Mouse (Mus musculus) 416B (cell line): ENCODE measurements around the gene Osbpl5.
A peak's percentile ranks its signal among the peaks of the same experiment; 100 is the strongest.

ENCODE experiments used
- DNase-seq: peaks from one replicate; pipeline ENCODE4 v3.0.0; 2011; ENCODE audit warnings: low read depth

The Osbpl5 gene

DNA sequence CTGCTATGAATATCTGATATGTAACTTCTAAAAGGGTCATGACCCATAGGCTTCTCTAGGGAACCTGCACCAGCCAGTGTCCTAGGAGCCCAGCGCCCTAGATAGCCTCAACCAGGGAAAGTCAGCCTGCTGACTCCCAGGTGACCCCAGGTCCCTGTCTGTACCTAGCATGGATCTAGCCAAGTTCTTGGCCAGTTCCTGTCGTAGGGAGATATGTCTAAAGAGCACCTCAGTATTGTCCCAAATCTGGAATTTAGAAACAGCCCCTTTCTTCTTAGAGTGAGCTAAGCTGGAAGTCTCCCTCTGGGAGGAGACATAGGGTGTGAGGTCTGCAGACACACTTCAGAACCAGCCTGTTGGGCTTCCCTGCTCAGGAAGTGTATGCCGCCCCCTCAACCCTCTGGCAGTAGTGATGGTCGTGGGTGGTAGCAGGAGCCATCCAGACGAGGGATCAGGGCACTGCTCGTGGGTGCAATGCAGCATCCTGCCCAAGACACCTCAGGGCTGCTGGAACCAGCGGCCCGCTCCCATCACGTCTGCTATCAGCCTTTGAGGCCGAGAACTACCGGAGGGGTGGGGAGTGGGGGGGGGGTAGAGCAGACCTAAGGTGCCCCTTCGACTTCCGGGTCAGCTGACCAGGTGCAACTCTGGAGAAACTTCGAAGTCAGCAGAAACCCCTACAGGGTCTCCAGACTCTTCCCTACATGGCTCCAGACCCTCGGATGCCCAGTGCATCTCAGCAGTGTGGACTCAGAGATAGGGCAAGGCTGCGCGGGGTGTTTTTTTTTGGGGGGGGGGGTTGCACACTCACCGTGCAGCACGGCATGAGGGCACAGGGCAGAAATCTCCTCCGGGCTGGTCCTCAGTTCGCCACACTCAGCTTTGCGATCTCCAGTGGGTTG is at the start of gene Osbpl5:
Gene Osbpl5 (minus strand): TSS at position 861 of the 902 bp plus-strand sequence.
- no peak for DNase-seq

DNA sequence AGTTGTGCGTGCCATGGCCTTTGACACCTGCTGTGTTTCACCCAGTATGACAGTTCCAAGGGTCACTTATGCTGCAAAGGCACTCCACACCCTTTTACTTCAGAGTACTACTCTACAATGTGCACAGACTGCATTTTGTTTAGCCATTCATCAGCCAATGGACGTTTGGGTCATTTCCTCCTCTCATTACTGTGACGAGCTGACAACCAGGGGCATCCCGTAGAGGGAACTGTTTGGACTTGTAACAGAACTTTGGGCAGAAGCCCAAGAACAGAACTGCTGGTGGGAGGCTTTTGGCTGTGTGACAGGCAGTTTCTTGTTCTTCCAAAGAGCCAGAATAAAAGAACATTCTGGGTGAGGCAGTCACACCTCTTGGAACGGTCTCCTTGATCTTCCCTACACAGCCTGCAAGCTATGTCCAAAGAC is 48.4 kb upstream of the Osbpl5 start:
- DNase-seq: no peak

DNA sequence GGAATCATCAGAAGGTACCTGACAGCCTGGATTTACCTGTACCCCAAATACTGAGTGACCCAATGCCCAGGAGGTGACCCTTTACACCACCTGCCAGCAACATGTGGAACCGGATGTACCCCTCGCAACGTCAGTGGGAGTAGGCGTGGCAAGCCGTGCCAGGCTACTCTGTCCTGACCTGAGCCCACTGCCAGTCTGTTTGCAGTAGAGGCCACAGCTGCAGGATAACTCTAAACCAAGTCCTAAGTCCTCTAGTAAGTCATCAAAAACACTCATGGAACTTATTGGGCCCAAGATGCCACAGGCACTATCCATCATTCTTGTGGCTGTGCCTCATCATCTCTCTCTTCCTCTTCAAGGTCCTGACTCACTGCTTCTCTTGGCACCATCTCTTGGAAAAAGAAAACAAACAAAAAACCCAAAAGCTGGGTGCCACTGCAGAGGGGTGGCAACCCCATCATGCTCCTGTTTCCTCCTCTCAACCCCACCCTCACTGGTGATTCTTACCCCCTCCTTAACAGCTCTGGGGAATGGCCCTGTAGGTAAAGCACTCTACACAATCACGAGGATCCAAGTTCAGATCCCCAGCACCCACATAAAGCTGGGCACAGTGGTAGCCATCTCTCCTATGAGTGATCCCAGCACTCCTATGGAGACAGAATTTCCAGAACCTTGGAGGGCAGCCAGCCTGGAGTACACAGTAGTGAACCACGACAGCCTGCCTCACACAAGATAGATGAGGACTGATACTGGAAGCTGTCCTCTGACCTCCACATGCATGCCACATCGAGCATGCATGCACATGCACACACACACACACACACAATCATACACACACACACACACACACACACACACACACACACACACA is 44.6 kb upstream of the Osbpl5 start:
- no peak for DNase-seq

DNA sequence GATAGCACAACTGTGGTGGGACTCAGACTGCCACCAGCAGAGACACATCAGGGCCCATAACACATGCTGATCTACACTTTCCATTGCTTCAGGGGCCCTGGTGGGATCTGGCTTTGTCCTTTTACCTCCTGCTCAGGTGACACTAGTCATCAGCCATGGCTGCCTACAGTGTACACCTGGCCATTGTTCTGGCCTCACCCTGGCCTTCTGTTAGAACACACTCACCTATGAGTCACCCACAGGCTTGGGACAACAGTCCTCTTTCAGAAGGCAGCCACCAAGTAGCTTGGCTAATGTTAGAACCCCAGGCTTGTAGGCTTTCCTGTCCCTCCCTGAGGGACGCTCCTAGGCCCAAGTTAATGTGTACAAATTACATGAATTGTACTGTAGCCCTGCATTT is 44.0 kb upstream of the Osbpl5 start:
- no peak for DNase-seq

DNA sequence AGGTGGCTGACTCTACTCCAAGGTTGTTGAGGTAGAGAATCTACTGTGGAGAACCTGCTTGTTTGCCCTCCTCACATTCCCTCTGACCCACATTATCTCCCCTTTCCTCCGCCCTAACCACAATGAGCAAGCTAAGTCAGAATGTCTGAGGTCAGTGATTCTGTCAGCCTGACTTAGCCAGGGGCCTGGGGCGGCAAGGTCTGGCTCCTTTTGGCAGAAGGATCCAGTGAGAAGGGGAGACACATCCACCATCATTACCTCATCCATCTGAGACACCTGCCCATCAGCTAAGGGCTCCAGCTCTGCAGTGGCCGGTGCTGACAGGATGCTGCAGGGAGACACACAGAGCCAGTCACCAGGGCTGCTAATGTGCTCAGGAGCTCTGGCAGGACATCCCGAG is 42.0 kb upstream of the Osbpl5 start:
- DNase-seq: no peak

DNA sequence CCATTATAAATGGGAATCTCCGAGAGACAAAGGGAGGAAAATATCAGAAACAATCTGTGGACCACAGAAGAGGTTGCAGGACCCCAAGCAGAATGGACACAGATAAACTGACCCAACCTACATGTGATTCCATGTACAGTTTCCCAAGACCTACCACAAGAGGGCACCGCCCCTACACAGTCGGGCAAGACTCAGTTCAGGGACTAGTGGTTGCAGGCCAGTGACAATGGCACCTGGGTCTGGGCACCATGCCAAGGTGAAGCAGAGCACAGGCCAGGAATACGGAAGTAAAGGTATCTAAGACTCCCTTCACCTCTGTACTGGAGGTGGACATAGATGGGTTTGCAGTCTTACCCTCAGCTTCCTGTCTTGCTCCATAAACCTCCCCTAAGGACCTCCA is 36.3 kb upstream of the Osbpl5 start:
- peak; percentile 72 for DNase-seq

DNA sequence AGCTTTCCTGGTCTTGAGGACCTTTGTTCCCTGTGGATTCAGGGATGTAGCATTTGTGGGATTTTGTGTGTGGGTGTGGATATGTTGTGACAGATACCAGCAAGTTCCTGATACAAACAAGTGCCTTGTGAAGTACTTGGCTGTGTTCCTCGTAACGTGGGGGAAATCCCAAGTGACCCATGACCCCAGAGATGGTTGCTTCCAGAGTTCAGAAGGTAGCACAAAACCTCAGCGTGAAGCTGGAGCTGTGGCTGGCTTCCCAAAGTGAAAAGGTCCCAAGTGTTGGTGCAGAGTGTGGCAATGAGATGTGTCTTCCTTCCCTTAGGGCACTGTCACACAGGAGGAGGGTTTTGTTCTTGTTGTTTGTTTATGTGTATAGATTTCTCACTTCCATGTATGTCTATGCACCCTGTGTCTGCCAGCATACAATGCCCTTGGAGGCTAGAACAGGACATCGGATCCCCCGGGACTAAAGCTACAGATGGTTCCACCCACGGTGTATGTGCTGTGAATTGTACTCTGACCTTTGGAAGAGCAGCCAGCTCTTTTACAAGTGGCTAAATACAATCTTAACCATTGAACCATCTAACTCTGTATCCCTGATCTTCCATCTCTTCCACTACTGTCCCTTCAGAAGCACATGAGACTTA is 35.7 kb upstream of the Osbpl5 start:
- no peak for DNase-seq

DNA sequence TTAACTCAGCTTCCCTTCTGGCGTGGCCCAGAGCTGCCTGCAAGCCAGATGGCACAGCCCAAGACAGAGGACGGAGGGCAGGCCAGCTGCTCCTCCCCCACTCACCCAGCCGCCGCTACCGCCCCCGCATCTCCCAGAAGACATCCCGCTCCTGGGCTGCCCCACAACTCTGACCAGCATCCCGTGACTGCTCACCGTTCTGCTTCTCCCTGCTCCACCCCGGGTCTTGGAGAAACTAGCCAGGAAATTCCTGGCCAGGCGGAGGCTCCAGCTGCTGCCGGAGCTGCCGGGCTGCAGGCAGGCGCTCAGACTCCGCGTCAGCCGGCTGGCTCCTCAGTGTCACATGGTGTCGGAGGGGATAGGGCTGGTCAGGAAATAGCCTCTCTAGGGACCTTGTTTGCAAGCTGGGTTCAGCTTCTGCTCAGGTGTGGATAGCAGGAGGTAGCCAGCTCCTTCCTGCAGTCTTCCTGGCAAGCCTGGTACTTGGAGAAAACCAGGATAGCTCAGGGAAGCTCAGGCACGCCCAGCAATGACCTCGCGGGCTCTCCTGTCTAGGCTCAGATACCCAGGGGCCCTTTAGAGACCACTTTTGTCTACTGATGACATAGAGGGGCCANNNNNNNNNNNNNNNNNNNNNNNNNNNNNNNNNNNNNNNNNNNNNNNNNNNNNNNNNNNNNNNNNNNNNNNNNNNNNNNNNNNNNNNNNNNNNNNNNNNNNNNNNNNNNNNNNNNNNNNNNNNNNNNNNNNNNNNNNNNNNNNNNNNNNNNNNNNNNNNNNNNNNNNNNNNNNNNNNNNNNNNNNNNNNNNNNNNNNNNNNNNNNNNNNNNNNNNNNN is 27.4 kb upstream of the Osbpl5 start, which contains the start of gene Mrgpre:
Gene Mrgpre (minus strand): TSS at position 505 of the 834 bp plus-strand sequence.
- DNase-seq: no peak

DNA sequence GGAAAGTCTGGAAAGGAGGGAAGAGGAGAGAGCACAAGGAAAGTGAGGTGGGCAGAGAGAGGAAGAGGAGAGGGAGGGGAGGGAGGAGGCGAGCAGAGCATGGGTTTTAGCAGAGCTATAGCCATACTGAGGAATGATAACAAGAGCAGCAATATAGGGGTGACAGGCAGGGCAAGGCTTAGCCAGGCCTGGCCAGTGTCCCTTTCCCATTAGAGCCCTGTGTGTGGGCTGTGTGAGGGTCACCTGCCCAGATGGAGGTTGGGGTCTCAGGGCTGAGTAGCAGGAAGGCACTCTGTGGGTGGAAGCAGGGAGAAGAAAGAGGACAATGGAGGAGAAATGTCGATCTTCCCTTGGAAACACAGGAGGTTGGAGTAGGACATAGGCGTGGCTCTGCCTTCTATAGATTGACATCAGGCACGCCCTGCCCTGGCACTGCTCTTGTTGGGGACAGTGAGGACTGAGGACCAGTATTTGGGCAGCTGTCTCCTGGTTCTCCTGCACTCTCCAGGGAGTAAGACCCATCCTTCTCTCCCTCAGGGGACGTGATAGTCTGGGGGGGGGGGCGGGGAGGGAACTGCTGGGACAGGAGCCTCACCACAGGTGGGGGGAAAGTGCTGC is 26.7 kb upstream of the Osbpl5 start:
- no peak for DNase-seq

DNA sequence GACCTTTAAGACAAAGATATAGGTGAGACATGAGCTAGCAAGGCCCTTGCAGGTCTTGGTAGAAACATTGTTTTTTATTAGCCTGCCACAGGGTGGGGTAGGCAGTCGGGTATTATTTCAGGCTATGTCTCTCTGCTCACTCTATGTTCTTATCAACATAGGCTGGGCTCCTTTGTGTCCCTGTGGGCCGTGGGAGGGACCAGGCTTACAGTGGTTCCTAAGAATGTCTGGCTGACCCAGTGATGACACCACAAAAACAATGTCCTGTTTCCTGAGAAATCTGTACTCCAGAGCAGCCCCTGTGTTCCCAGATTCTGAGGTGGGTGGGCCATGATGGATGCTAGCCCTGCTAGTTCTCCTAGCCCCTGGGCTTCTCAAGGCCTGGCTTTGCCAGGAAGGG is 20.6 kb upstream of the Osbpl5 start:
- DNase-seq: no peak

DNA sequence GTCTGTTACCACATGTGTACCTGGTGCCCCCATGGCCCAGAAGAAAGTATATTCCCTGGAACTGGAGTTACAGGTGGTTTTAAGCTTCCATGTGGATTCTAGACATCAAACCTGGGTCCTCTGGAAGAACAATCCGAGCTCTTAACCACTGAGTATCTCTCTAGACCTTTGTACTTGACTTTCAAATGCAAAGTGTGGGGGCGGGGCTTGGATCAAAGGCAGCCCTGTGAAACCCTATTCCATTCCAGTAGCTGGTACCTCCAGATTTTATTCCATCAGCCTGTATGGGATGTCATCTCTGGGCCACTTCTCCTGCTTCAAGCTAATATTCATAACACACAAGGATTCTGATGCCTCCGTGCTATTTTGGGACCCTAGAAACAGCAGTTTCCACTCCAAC is 19.4 kb upstream of the Osbpl5 start:
- DNase-seq: no peak

DNA sequence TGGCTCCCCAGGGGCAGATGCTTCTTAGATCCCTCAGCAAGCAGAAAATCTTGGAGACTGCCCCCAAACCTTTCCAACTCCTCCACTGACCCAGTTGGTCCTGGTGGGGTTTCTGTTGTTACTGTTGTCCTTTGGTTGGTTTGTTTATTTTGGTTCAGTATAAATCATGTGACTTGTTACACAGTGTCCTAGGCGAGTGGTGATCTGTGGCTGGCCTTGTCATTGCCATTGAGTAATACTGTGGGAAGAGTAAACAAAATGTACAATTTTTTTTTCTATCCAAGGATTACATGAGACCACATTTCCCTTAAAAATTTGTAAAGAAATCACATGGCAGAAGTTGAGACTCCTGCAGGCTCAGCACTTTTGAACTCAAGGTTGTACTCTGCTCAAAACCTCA is 12.7 kb upstream of the Osbpl5 start:
- DNase-seq: no peak

DNA sequence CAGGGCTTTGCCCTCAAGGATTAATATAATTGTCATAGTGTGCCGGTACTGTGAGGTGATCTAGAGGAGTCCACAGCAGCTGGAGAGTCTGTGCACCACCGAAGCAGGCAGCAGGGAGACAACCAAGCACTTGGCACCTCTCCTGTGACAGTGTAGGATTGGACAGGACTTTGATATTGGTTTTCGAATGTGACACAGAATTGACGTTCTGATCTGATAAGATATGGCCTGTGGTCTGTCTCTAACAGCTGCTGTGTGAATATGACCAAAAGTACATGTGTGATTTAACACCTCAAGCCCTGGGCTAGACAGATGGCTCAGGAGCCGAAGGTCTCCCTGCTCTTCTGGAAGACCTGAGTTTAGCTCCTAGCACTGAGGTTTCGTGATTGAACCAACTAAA is 11.5 kb upstream of the Osbpl5 start:
- DNase-seq: peak; percentile 34

DNA sequence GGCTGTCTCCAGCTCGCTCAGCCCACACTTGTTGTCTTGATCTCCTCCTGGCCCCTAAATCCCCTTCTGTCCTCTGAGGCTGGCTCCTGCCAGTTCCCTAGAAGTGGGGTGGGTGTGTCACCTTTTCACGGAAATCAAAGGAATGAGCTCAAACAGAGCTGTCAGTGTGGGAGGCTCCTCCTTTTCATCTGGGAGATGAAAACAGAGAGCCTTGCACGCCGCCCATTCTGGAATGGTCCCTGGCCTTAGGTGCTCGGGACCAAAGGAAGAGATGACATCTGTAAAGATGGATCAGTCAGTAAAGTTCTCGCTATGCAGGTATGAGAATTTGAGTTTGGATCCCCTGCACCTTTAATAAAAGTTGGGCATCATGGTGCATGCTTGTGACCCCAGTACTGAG is 10.1 kb upstream of the Osbpl5 start, which contains the start of gene Mrgprg:
Gene Mrgprg (minus strand): TSS at position 101 of the 400 bp plus-strand sequence.
- DNase-seq: no peak

DNA sequence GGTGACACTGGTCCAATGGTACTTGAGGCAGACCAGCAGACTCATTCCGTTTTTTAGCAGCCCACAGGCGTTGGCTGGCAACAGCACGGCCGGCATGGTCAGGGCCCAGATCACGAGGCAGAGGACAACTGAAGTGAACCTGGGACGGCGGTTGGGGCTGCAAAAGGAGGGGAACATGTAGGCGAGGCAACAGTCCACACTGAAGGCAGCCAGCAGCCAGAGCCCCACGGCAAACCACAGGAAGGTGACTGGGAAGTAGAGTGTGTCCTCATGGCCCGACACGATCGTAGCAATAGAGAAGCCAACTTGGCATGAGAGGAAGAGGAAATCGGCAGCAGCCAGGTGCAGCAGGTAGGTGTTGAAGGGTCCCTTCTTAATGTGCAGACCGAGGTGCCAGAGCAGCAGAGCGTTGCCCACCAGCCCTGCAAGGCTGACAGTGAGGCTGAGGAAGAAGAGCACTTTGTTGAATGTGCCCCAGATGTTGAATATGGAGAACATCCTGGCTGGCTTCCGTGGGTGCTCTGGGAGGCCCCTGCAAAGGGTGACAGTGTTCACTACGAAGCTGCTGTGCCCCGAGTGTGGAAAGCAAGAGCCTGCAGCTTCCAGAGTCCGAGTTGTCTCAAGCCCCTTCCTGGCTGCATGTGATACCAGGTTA is 8.2 kb upstream of the Osbpl5 start:
- no peak for DNase-seq

DNA sequence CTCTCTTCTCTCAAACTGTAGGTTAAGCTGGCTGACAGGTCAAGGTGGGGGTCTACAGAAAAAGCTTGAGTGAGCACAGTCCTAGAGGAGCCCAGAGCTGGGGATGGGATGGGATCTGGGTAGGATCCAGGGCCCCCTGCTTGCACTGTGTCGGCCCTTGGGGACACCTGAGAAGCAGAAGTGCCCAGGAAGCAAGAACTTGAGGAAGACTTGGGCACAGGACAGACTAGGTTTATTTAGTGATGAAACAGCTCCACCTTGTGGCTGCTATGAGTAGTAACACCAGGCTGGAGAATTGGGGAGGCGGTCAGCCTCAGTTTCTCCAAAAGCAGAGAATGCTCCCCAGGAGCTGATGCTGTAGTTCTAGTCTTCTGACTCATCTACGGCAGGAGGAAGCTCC is 7.0 kb upstream of the Osbpl5 start:
- peak; percentile 73 for DNase-seq

DNA sequence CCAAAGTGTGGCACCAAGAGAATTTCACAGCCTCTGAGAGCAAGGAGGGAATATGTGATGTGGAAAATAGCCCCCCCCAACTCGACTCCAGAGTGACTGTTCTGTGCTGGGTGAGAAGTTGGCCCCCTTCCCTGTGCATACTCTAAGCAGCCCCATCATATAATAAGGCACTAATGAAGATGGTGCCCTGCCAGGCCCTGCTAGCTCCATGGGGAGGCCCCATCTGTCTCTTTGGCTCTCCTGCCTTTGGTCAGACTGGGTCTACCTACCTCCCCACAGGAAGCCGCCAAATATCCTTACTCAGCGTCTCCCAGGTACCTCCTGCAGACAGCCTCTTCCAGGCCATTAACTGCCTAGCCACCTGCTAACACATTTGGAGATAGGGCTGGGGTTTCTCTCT is 2.2 kb upstream of the Osbpl5 start:
- no peak for DNase-seq

DNA sequence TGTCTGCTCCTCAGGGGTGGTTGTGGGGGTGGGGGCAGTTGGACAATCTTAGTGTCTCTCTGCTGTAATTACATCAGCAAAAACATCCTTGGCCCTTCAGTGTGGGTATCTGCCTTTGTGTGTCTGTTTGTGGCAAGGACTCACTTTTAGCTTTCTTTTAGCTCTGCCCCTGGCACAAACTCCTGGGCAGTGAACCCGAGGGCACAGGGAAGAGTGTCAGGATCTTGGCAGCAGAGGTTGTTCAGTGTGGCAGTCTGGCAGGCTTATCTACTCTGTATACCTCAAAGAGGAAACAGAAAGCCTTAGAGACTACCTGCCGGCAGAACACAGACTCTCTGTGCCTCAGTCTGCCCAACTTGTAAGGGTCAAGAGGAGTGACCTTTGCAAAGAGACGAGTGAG is 911 bp upstream of the Osbpl5 start:
- no peak for DNase-seq

DNA sequence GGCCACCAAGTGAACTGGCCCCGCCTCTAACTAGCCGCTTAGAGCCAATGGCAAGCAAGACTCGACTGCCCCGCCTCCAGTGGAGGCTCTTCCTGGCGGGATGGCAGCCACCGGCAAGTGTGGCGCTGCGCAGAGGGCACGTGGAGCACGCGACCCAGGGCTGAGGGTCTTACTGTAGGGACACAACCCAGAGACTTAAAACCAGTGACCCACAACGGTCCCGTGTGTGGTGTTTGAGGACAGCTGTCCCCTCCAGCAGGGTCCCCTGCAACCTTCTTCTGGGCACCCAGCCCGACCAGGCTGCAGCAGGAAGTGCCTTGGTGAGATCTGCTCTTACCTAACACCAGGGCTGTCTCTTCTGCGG is 224 bp upstream of the Osbpl5 start:
- peak; percentile 87 for DNase-seq

DNA sequence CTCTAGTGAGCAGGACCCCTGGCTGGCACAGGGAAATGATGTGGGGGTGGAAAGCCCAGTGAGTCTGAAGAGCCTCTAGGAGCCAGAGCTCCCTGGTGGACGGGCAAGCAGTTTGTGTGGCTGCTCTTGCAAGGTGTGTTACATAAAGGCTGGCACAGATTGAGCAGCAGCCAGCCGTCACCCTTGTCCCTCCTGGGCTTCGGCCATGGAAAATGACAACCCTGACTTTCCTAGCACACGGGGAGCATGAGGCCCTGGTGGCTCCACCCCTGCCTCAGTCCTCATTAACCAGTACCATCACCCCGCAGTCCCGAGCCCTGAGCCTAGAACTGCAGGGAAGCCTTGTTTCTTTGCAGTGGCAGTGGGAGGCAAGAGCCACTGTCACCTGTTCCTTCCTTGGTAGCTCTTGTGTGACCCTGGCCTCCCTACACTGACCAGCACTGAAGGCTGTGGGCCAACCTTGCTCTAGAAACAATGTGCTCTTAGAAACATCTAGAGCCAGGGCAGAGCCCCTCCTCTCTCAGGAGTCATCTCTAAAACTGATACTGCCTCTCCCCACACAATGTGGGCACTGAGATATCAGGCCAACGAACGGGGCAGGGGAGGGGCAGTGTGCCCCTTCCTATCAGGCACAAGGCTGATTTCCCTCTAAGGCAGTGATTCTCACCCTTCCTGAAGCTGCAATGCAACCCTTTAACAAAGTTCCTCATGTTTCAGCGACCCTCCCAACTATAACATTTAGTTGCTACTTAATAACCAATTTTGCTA is 1.2 kb downstream of the Osbpl5 start:
- DNase-seq: peak; percentile 15
